Mouse (Mus musculus): ENCODE measurements around the gene Plin4. TPM values are rescaled to one million over a fixed set of nuclear protein-coding genes. Genes with fewer than 3 reads are reported as not detected.
"Not testable (repeated sequence)": the region's sequence is repeated elsewhere in the genome, so short reads cannot be mapped to it uniquely, and the experiment has no call there.

Plin4 gene
- total RNA-seq, 2 experiments from 2014 or later = 1.4 to 1.6 TPM

DNA sequence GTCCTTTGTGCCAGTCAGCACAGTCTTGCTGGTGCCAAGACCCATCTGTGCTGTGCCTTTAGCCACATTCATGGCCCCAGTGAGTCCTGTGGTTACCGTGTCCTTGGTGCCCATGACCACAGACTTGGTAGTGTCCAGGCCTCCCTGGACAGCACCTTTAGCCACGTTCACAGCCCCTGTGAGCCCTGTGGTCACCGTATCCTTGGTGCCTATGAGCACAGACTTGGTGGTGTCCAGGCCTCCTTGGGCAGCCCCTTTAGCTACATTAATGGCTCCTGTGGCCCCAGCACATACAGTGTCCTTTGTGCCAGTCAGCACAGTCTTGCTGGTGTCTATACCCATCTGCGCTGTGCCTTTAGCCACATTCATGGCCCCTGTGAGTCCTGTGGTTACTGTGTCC is 3.2 kb downstream of the Plin4 start:
- intact Hi-C loops (cut with DNase I); DNase-seq (ENCODE audit: low spot score in 2 of 2): not testable (repeated sequence)

DNA sequence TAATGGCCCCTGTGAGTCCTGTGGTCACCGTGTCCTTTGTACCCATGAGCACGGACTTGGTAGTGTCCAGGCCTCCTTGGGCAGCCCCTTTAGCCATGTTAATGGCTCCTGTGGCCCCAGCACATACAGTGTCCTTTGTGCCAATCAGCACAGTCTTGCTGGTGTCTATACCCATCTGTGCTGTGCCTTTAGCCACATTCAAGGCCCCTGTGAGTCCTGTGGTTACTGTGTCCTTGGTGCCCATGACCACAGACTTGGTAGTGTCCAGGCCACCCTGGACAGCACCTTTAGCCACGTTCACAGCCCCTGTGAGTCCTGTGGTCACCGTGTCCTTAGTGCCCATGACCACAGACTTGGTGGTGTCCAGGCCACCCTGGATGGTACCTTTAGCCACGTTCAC is 4.8 kb downstream of the Plin4 start:
- DNase-seq (ENCODE audit: low spot score in 2 of 2); intact Hi-C loops (cut with DNase I): not testable (repeated sequence)

DNA sequence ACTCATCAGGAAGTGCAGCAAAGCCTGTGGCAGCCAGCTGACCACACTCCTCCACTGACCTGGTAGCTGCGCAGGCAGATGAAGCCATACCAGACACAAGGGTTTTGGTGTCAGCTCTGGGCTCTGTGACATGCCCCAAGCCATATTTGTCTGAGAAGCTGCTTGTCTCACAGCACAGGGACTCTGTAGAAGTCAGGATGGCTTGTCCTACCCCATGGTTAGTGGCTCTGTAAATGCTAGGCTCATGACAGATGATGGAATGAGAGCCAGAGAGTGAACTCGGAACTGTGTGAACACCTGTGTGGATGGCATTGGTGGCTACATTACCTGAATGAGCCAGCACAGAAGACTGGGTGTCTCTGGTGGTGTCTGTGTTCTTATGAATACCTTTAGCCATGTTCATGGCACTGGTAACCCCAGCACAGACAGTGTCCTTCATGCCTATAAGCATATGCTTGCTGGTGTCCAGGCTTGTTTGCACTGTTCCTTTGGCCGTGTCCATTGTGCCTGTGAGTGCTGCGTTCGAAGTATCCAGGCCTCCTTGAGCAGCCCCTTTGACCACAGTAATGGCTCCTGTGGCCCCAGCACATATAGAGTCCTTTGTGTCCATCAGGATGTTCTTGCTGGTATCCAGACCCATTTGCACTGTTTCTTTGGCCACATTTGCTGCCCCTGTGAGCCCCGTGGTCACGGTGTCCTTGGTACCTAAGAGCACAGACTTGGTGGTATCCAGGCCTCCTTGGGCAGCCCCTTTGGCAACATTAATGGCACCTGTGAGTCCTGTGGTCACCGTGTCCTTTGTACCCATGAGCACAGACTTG is 5.9 kb downstream of the Plin4 start:
- intact Hi-C loops (cut with DNase I) = no loop called here

DNA sequence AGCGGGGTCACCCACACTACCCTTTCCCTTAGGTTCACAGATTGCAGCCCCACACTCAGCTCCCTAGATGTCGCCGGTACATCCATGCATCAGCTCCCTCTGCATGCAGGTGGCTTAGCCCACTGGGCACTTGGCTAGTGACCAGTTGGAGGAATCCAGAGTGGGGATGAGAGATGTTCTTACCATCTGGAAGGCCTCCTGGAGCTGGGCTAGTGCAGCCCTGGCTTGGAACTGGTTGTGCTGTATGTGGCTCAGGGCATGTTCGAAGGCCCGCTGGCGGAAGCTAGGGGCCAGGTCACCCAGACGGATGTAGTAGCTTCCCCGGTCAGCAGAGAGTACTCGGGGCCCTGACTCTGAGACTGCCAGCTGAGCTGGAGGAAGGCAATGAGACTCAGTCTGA is 6.7 kb downstream of the Plin4 start:
- DNase-seq (ENCODE audit: low spot score in 2 of 2) = no peak
- intact Hi-C loops (cut with DNase I) = no loop called here

More for the DNA sequence above, 5.9 kb downstream of the Plin4 start:
- DNase-seq (ENCODE audit: low spot score in 2 of 2) = no peak

DNA sequence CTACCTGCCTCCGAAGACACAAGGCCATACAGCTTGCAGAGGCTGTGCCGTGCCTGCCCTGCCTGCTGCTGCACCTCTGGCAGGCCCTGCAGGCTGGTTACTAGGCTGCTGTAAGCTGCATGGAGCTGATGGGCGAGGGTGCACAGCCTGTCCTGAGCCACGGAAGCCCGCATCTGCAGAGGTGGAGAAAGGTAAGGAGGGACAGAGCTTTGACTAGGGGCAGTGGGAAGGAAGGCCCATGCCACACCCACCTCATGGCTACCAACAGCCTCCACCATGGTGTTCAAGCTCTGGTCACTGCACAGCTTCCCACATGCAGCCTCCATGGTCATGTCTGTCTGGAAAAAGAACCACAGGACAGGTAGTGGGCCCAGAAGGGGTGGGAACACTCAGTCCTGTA is 7.4 kb downstream of the Plin4 start:
- intact Hi-C loops (cut with DNase I) = no loop called here
- no peak for DNase-seq (ENCODE audit: low spot score in 2 of 2)

DNA sequence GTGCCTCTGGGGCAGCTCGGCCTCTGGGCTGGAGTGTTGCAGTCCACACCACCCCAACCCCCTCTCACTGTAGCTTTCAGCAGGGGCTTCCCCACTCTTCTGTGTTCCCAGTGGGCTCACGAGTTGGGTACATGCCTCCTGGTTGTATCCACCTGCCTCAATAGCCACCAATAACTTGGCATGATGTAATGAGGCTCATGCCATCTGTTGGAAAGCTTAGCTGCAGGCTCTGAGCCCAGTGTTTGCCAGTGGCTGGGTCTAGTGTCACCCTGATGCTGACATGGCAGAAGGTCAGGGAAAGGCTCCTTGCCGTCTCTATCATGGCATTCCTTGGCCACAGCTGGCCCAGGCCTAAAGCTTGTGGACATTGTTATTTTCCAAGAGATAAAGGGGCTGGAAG is 8.8 kb downstream of the Plin4 start:
- intact Hi-C loops (cut with DNase I) = no loop called here
- DNase-seq (ENCODE audit: low spot score in 2 of 2) = no peak

DNA sequence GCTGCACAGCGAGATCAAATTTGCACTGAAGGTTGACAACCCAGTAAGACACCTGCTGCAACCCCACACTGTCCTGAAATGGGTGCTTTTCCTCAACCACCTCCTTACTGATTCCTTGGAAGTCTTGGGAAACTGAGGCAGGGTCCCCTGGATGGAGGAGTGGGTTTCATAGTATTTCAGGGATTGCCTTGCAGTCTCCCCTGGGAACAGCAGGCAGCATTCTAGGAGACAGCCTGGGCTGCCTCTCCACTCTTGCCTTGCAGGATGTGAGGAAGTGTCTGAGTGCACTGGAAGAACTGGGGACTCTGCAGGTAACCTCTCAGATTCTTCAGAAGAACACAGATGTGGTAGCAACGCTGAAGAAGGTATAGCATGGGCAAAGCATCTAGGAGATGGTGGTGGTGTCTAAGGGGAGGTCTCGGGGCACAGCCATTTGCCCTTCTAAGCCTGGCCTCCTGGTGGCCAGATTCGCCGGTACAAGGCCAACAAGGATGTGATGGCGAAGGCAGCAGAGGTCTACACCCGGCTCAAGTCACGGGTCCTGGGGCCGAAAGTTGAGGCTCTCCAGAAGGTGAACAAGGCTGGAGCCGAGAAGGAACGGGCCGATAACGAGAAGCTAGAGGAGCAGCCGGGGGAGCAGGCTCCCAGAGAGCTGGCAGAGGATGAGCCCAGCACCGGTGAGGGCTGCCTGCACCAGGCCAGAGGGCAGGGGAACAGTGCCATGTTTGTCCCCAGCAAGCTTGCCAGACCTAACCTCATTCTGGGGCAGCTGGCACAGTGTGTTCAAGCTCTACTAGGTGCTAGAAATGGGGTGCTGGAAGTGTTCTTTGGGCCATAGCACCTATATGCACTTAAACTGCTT is 10.7 kb downstream of the Plin4 start:
- DNase-seq (ENCODE audit: low spot score in 2 of 2) = no peak
- intact Hi-C loops (cut with DNase I) = no loop called here

DNA sequence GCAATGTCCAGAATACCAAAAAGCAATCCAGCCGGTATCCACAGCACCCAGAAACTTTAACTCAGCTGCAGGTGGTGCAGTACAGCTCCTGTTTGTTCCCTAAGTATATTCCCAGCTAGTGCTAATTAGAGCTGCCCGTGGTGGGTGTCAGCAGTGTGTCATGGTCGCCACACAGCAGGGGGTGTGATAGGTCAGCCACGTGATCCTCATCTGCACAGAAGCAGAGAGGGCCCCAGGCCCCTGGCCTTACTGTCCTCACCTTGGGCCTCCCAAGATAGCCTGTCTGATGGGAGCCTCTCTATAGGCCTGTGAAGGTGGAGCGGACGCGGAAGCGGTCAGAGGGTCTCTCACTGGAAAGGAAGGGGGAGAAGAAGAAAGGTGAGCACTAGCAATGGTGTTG is 11.4 kb downstream of the Plin4 start:
- intact Hi-C loops (cut with DNase I) = no loop called here
- no peak for DNase-seq (ENCODE audit: low spot score in 2 of 2)

DNA sequence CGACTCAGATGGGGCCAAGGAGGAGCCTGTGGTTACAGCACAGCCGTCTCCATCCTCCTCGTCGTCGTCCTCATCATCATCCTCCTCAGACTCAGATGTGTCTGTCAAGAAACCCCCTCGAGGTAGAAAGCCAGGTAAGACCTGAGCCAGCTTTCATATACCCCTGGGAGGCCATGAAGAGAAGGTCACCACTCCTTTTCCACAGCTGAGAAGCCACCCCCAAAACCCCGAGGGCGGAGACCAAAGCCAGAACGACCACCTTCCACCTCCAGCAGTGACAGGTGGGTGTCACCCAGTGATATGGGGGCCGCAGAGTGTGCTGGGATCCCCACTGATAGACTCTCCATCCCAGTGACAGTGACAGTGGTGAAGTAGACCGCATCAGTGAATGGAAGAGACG is 12.7 kb downstream of the Plin4 start:
- no peak for DNase-seq (ENCODE audit: low spot score in 2 of 2)
- intact Hi-C loops (cut with DNase I) = no loop called here

DNA sequence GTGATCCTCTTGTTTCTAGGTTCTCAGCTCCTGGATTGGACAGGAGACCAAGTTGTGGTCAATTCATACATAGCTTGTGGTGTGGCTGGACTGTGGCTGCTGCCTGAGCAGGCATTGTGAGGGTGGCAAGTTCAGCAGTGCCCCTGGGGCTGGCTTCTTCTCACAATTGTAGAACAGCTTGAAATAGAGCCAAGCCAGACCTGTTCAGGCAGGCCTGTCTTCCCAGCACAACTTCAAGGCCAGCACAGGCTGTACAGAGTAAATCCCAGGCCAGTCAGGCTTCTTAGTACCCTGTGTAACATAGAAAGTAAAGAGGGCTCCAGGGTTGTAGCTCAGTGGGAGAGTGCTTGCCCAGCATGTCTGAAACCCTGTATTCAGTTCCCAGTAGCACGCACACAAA is 16.8 kb downstream of the Plin4 start:
- DNase-seq (ENCODE audit: low spot score in 2 of 2) = no peak
- intact Hi-C loops (cut with DNase I) = no loop called here

DNA sequence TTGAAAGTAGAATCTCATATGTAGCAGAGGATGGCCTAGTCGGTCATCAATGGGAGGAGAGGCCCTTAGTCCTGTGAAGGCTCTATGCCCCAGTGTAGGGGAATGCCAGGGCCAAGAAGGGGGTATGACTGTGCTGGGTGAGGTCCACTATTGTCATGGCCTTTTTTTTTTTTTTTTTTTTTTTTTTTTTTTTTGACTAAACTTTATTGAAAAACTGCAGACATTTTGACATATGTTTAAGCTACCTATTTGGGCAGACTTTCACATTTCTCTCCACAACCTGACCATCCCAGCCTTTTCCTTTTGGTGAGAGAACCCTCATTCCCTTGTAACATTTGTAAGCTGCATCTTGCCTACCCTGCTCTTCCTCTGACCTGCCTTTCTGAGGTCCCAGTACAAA is 17.3 kb downstream of the Plin4 start:
- intact Hi-C loops (cut with DNase I) = no loop called here
- no peak for DNase-seq (ENCODE audit: low spot score in 2 of 2)

DNA sequence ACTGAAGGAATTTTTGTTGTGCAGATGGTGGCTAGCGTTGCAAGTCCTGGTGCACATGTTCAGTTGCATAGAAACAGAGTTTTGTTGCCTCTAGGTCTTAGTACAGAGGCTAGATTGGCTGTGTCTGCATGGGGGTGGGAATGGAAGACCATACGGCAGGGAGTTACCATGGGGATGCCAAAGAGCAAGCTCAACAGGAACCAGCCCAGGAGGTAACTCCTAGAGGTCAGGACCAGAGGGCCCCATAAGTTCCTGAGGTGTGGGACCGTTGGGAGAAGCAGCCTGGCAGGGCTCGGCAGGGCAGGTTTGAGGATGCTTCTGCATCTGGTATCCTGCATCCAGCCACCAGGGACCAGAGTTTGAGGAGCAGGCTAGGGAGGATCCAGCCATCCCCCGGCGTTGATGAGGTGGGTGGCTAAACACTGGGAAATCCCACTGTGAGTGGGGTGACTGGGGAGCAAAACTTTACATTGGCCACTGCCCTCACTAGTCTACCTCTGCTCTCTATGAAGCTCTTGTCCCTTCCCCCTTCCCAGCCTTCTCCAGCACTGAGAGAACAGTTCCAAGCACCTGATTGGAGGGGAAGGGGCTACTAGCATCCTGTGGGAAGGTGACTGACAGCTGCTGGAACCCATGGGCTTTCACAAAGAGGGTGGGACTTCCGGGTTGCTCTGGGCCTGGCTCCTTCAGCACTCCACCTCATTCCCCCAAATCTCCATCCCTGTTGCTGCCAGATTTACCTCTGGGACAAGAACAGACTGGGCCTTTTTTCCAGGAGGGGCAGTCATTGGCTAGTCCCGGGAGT is 28.6 kb downstream of the Plin4 start:
- intact Hi-C loops (cut with DNase I) = loop anchor here (5.0 kb wide), 1 partner anchor 176 kb away; the partner anchor contains the start of gene Fem1a

DNA sequence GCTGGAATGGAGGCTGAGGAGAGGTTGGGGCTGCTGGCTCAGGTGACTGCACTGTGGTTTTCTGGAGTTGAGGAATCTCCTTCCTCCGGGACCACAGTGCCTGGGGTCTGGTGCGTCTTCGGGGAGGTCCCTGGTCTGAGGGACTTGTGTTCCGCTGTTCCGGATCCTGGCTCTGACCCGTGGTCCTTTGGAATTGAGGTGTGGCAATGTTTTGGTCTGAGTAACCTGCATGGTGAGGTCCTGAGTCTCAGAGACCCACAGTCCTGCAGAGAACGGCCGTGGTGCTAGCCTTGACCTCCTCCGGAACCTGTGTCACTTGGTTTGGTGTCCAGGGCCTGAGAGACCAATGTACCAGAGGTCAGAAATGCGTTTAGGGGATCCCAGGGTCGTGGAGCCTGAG is 29.7 kb downstream of the Plin4 start:
- intact Hi-C loops (cut with DNase I) = loop anchor here (5.0 kb wide), 2 partner anchors 123 to 177 kb away; partner anchors contain the start of genes Fem1a and Yju2
- DNase-seq (ENCODE audit: low spot score in 2 of 2) = no peak

More for the DNA sequence above, 28.6 kb downstream of the Plin4 start:
- peak; percentile 64 to 69 for DNase-seq (ENCODE audit: low spot score in 2 of 2)

DNA sequence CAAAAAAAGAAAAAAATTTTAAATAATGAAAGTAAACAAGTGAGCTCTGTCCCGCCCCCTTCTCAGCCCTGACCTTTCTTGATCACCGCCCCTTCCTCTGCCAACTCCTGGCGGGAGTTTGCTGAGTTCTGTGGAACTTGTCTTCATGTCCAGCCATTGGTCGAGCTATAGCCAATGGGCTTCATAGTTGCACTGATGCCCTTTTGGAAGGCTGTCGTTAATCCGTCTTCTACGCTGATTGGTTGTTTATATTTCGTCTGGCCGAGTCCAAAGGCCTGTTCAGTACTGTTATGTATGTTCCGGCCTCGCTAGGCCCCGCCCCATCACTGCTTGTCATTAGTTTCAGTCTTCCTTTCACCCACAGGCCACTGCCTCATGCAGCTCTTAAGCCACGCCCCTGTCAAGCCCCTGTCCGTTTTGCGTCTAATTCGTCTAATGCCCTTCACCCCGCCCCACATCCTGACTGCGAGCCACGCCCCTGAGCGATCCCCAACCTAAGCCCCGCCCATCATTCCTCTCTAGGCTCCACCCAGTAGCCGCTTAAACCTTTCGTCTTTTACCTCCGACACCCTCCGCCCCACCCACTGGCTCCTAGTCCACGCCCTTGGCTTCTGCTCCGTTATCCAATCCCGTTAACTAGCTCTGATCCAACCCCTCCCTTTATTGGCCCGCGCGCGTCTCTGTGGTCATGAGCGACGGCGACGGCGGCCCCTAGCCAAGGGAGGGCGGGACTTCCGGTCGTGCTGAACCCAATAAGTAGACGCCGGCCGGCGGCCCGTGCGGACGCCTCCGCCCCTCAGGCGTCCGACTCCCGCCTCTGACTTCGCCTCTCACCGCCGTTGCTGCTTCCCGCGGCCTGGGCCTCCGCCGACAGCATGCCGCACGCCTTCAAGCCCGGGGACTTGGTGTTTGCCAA is 30.5 kb downstream of the Plin4 start, which contains the start of gene Hdgfl2:
Gene Hdgfl2 (plus strand): TSS at position 755 of the 916 bp plus-strand sequence.
- DNase-seq (ENCODE audit: low spot score in 2 of 2) = peak; percentile 99 to 100
- intact Hi-C loops (cut with DNase I) = loop anchor here (5.0 kb wide), 1 partner anchor 122 kb away; the partner anchor contains the start of gene Yju2

DNA sequence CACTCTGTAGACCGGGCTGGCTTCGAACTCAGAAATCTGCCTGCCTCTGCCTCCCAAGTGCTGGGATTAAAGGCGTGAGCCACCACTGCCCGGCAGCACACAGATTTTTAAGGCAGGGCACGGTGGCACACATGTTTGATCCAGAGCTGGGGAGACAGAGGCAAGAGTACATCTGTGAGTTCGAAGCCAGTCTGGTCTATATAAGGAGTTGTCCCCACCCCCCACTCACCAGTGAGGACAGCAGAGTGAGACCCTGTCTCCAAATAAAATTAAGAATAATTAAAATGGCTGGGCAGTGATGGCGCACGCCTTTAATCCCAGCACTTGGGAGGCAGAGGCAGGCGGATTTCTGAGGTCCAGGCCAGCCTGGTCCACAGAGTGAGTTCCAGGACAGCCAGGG is 31.2 kb downstream of the Plin4 start:
- intact Hi-C loops (cut with DNase I) = loop anchor here (5.0 kb wide), 1 partner anchor 121 kb away; the partner anchor contains the start of gene Yju2
- not testable (repeated sequence) for DNase-seq (ENCODE audit: low spot score in 2 of 2)

DNA sequence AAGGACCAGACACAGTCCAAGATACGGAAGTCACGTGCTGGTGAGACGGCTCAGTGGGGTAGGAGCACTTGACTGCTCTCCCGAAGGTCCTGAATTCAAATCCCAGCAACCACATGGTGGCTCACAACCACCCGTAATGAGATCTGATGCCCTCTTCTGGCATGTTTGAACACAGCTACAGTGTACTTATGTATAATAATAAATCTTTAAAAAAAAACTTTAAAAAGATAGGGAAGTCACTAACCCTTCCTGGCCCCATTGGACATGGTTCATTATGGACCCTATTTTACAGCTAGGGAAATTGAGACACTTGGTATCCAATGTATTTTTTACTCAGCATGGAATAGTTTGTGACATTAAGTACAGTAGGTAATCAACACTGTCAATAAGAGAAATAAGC is 32.1 kb downstream of the Plin4 start:
- intact Hi-C loops (cut with DNase I) = loop anchor here (5.0 kb wide), 1 partner anchor 120 kb away; the partner anchor contains the start of gene Yju2
- no peak for DNase-seq (ENCODE audit: low spot score in 2 of 2)

DNA sequence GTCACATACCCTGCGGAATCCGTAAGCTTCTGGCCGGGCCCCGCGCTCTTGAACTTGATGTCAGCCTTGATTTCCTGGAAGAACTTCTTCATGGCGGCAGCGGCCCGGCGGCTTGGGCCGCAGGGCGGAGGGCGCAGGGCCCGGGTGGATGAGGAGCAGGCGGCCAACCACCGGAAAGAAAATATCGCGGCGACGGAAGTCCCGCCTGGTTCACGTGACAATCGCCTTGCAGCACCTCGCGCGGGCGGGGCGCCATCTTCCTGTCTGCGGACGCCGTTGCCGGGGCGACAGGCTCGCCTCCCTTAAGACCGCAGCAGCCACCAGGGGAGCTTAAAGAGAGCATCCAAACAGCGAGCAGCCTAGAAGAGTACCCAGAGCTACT is 34.8 kb downstream of the Plin4 start, which contains the start of gene Ubxn6:
Gene Ubxn6 (minus strand): TSS at position 202 of the 382 bp plus-strand sequence.
- intact Hi-C loops (cut with DNase I) = loop anchor here (2.0 to 5.0 kb wide), 2 partner anchors 38 to 118 kb away; partner anchors contain the start of genes Sh3gl1 and Yju2
- peak; percentile 99 for DNase-seq (ENCODE audit: low spot score in 2 of 2)

All from left cerebral cortex, postnatal 25 days (tissue).